Mouse (Mus musculus): Measurements from ENCODE around the gene Fmo1.

GRCm38 (mm10) chr1:162857766-162858747 lies 8.4 kb downstream of the Fmo1 start:
- TF ChIP-seq POLR2A (IDR thresholded peaks at IDR 0.05; ENCODE audit: borderline replicate concordance, insufficient read depth, low read length) (no peak), CTCF (IDR thresholded peaks at IDR 0.05; ENCODE audit: borderline replicate concordance, insufficient read depth, low read depth, low read length) (no peak)
